Mouse (Mus musculus): ENCODE results near the gene Tcea3. TPM values are rescaled to one million over a fixed set of nuclear protein-coding genes. Genes with fewer than 3 reads are reported as not detected.

Gene Tcea3
- total and polyA plus RNA-seq, 3 experiments: 46.9 to 138 (median 112) TPM

DNA sequence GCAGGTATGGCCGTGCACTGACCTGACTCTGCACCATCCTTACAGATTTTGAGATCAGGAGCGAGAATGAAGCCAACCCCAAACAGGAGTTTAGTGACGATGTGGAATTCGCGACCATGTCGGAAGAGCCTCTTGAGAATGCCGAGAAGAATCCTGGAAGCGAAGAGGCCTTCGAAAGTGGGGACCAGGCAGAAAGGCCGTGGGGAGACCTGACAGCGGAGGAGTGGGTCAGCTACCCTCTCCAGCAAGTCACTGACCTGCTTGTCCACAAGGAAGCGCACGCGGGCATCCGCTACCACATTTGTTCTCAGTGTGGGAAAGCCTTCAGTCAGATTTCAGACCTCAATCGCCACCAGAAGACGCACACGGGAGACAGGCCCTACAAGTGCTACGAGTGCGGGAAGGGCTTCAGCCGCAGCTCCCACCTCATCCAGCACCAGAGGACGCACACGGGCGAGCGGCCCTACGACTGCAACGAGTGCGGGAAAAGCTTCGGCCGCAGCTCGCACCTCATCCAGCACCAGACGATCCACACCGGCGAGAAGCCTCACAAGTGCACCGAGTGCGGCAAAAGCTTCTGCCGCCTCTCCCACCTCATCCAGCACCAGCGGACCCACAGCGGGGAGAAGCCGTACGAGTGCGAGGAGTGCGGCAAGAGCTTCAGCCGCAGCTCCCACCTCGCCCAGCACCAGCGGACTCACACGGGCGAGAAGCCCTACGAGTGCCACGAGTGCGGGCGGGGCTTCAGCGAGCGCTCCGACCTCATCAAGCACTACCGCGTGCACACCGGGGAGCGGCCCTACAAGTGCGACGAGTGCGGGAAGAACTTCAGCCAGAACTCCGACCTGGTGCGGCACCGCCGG is 42.6 kb downstream of the Tcea3 start:
- TF ChIP-seq POLR2A (IDR thresholded peaks at IDR 0.05; ENCODE audit: insufficient read depth, low read depth, low read length): no peak
- TF ChIP-seq EP300 (IDR thresholded peaks at IDR 0.05; ENCODE audit: insufficient read depth, low read depth, low read length): no peak
- no peak for TF ChIP-seq CTCF (IDR thresholded peaks at IDR 0.05)
- DNase-seq: no peak
- WGBS: 78% methylated on average over 66 of the region's 66 CpGs
- Histone ChIP-seq H3K27ac (no peak overlapping the region), H3K36me3 (ENCODE audit: control insufficient read depth, insufficient read depth, low read length) (peaks cover 6% of the 10 kb centered on the region), H3K4me3 (no peak overlapping the region), H3K4me1 (ENCODE audit: control insufficient read depth, insufficient read depth, low read length) (peaks cover 1% of the 10 kb centered on the region; the same call in 1 of the 2 replicates), H3K9ac (ENCODE audit: low read depth, low read length) (no peak overlapping the region), H3K79me2 (replicated peaks; ENCODE audit: control insufficient read depth, insufficient read depth, low read length) (0 out of 2 replicates have a peak, but pooled peaks cover 3% of the 10 kb centered on the region), H3K27me3 (ENCODE audit: control insufficient read depth, insufficient read depth, low read length) (no peaks in the 10 kb centered on the region)
- intact Hi-C loops (cut with DNase I): loop anchor here (10.0 kb wide), 2 partner anchors 175 to 1365 kb away; partner anchors contain the start of genes 6030445D17Rik, Luzp1 and Rsrp1

DNA sequence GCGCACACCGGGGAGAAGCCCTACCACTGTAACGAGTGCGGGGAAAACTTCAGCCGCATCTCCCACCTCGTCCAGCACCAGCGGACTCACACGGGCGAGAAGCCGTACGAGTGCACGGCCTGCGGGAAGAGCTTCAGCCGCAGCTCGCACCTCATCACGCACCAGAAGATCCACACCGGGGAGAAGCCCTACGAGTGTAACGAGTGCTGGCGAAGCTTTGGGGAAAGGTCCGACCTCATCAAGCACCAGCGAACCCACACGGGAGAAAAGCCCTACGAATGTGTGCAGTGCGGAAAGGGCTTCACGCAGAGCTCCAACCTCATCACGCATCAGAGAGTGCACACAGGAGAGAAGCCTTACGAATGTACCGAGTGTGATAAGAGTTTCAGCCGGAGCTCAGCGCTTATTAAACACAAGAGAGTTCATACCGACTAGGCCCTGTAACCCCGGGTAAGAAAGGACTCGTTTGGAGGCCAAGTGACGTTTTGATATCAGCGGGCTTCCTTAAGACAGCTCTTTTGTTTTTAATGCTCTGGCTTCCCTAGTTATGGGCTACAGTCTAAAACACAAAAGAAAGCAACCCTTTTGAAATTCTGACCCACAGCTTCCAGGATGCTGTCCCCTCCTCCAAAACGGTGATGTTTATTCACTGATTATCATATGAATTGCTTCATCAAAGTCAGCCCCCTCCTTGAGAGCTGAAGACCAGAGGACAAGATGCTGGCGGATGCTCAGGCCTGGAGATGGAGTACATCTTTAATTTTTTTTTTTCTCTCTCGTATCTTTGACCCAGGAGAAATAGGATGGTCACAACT is 43.5 kb downstream of the Tcea3 start:
- no peak overlapping the region for H3K9ac ChIP-seq (ENCODE audit: low read depth, low read length)
- 80% methylated on average over 39 of the region's 39 CpGs for WGBS
- intact Hi-C loops (cut with DNase I): no loop called here

DNA sequence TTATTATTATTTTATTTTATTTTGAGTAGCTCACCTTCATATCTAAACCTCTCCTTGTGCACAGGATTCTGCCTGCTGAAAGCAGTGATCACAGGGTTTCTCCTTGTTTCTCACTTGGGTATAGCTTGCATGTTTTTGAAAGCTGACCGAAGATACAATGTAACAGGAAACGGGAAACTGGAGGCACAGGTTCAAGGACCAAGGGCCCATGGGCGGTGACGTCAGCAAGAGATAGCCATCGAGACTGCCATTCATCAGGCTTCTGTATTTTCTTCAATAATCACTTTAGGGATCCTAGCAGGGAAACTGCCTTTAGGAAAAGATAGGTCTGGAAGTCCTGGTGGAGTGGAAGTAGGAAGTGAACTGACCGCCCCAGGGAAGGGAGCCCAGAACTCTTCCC is 44.2 kb downstream of the Tcea3 start:
- 53% methylated on average over 6 of the region's 6 CpGs for WGBS

More for the DNA sequence above, 43.5 kb downstream of the Tcea3 start:
- peaks cover 1% of the 10 kb centered on the region; the same call in 1 of the 2 replicates for H3K4me1 ChIP-seq (ENCODE audit: control insufficient read depth, insufficient read depth, low read length)
- no peaks in the 10 kb centered on the region for H3K27me3 ChIP-seq (ENCODE audit: control insufficient read depth, insufficient read depth, low read length)
- no peak overlapping the region for H3K4me3 ChIP-seq
- 0 out of 2 replicates have a peak, but pooled peaks cover 3% of the 10 kb centered on the region for H3K79me2 ChIP-seq (replicated peaks; ENCODE audit: control insufficient read depth, insufficient read depth, low read length)
- no peak for DNase-seq
- H3K36me3 ChIP-seq (ENCODE audit: control insufficient read depth, insufficient read depth, low read length): peaks cover 6% of the 10 kb centered on the region
- no peak for TF ChIP-seq CTCF (IDR thresholded peaks at IDR 0.05)
- TF ChIP-seq POLR2A (IDR thresholded peaks at IDR 0.05; ENCODE audit: insufficient read depth, low read depth, low read length): no peak
- no peak for TF ChIP-seq EP300 (IDR thresholded peaks at IDR 0.05; ENCODE audit: insufficient read depth, low read depth, low read length)
- H3K27ac ChIP-seq: no peak overlapping the region

GRCm38 (mm10) chr4:136295941-136296340 is 48.4 kb downstream of the Tcea3 start:
- H3K9ac ChIP-seq (ENCODE audit: low read depth, low read length): no peak overlapping the region
- intact Hi-C loops (cut with DNase I): loop anchor here (5.0 kb wide), 1 partner anchor 34 kb away; no protein-coding TSS in a partner anchor
- 60% methylated on average over 7 of the region's 7 CpGs for WGBS

More for the DNA sequence above, 44.2 kb downstream of the Tcea3 start:
- Histone ChIP-seq H3K4me3 (no peak overlapping the region), H3K27ac (no peak overlapping the region), H3K27me3 (ENCODE audit: control insufficient read depth, insufficient read depth, low read length) (no peaks in the 10 kb centered on the region), H3K79me2 (replicated peaks; ENCODE audit: control insufficient read depth, insufficient read depth, low read length) (0 out of 2 replicates have a peak, but pooled peaks cover 3% of the 10 kb centered on the region), H3K36me3 (ENCODE audit: control insufficient read depth, insufficient read depth, low read length) (peaks cover 4% of the 10 kb centered on the region), H3K4me1 (ENCODE audit: control insufficient read depth, insufficient read depth, low read length) (no peaks in the 10 kb centered on the region), H3K9ac (ENCODE audit: low read depth, low read length) (no peak overlapping the region)
- intact Hi-C loops (cut with DNase I): no loop called here
- no peak for DNase-seq
- TF ChIP-seq CTCF (IDR thresholded peaks at IDR 0.05): no peak
- no peak for TF ChIP-seq EP300 (IDR thresholded peaks at IDR 0.05; ENCODE audit: insufficient read depth, low read depth, low read length)
- TF ChIP-seq POLR2A (IDR thresholded peaks at IDR 0.05; ENCODE audit: insufficient read depth, low read depth, low read length): no peak

DNA sequence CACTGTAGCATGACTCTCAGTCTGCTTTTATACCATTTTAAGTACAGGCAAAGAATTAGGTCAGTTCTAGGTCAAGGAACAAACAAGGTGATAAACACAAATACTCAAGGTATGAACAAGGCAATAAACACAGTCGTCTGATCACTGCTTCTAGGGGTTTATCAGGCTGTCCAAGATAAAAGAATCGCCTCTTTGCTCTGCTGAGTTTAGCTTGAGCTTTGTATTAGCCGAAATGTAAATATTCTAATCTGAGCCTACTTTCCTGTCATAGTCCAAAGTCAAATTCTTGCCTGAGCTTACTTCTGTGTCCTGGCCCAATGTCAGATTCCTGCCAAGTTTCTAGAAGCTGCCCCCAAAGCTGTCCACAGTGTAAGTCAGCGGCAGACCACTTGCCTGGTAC is 54.9 kb downstream of the Tcea3 start:
- no peak overlapping the region for H3K9ac ChIP-seq (ENCODE audit: low read depth, low read length)
- intact Hi-C loops (cut with DNase I): no loop called here
- no peaks in the 10 kb centered on the region for H3K36me3 ChIP-seq (ENCODE audit: control insufficient read depth, insufficient read depth, low read length)
- no peaks in the 10 kb centered on the region for H3K79me2 ChIP-seq (replicated peaks; ENCODE audit: control insufficient read depth, insufficient read depth, low read length)
- H3K27ac ChIP-seq: no peak overlapping the region
- no peak overlapping the region for H3K4me3 ChIP-seq
- H3K4me1 ChIP-seq (ENCODE audit: control insufficient read depth, insufficient read depth, low read length): no peaks in the 10 kb centered on the region
- WGBS: 25% methylated on average over 4 of the region's 4 CpGs
- no peak for DNase-seq
- no peak for TF ChIP-seq EP300 (IDR thresholded peaks at IDR 0.05; ENCODE audit: insufficient read depth, low read depth, low read length)
- TF ChIP-seq CTCF (IDR thresholded peaks at IDR 0.05): no peak
- no peak for TF ChIP-seq POLR2A (IDR thresholded peaks at IDR 0.05; ENCODE audit: insufficient read depth, low read depth, low read length)
- no peaks in the 10 kb centered on the region for H3K27me3 ChIP-seq (ENCODE audit: control insufficient read depth, insufficient read depth, low read length)

More at GRCm38 (mm10) chr4:136295941-136296340, 48.4 kb downstream of the Tcea3 start:
- no peak for TF ChIP-seq EP300 (IDR thresholded peaks at IDR 0.05; ENCODE audit: insufficient read depth, low read depth, low read length)
- TF ChIP-seq CTCF (IDR thresholded peaks at IDR 0.05): no peak
- no peak for TF ChIP-seq POLR2A (IDR thresholded peaks at IDR 0.05; ENCODE audit: insufficient read depth, low read depth, low read length)
- no peaks in the 10 kb centered on the region for H3K27me3 ChIP-seq (ENCODE audit: control insufficient read depth, insufficient read depth, low read length)
- no peaks in the 10 kb centered on the region; the same call in 1 of the 2 replicates for H3K36me3 ChIP-seq (ENCODE audit: control insufficient read depth, insufficient read depth, low read length)
- no peaks in the 10 kb centered on the region for H3K4me1 ChIP-seq (ENCODE audit: control insufficient read depth, insufficient read depth, low read length)
- no peaks in the 10 kb centered on the region for H3K79me2 ChIP-seq (replicated peaks; ENCODE audit: control insufficient read depth, insufficient read depth, low read length)
- DNase-seq: no peak
- no peak overlapping the region for H3K4me3 ChIP-seq
- H3K27ac ChIP-seq: no peak overlapping the region
